Comparison of ENCODE assay signal across 10 mouse cellular contexts in genomic region chr1:164474778-164475511, GRCm38 (mm10). TPM values are rescaled to one million over a fixed set of nuclear protein-coding genes. Genes with fewer than 3 reads are reported as not detected.
A peak's percentile ranks its signal among the peaks of the same experiment; 100 is the strongest.
DNase-seq lines count a peak whose midpoint lies in the region; ATAC-seq and TF ChIP-seq lines count a peak whose summit lies in the region.
"Had no signal": no experiment of that assay in that cellular context is flagged by ENCODE, and none has a peak within 500 bp of the region (broad histone marks: within the 10 kb centered on the region; RNA-seq: fewer than 3 reads in every experiment).

No protein-coding gene starts in this region.

- peak; percentile 33; the same call in 1 of the 2 replicates for TF ChIP-seq POLR2A in testis, adult 2 months (IDR thresholded peaks at IDR 0.05; ENCODE audit: control insufficient read depth, low read depth, low read length)

- H3K27me3 ChIP-seq in hindbrain, embryonic 14.5 days (ENCODE audit: control insufficient read depth, insufficient read depth, low read length): no peaks in the 10 kb centered on the region
- no peaks in the 10 kb centered on the region for H3K27me3 ChIP-seq in hindbrain, embryonic 10.5 days (ENCODE audit: insufficient read depth, poor library complexity, severe bottlenecking)
- H3K27me3 ChIP-seq in testis, adult 2 months (ENCODE audit: control insufficient read depth, insufficient read depth, low read length): no peaks in the 10 kb centered on the region
- H3K27me3 ChIP-seq in intestine, embryonic 15.5 days (replicated peaks): no peaks in the 10 kb centered on the region
- H3K27me3 ChIP-seq: kidney, embryonic 15.5 days had no signal

- H3K9ac ChIP-seq in hindbrain, embryonic 14.5 days: no peak overlapping the region
- H3K9ac ChIP-seq in intestine, embryonic 15.5 days: no peak overlapping the region
- H3K9ac ChIP-seq: kidney, embryonic 15.5 days; liver, postnatal 0 days had no signal

- no peaks in the 10 kb centered on the region for H3K9me3 ChIP-seq in hindbrain, embryonic 14.5 days (ENCODE audit: control insufficient read depth, low read length)
- no peaks in the 10 kb centered on the region for H3K9me3 ChIP-seq in hindbrain, embryonic 10.5 days
- no peaks in the 10 kb centered on the region for H3K9me3 ChIP-seq in intestine, embryonic 15.5 days
- H3K9me3 ChIP-seq: kidney, embryonic 15.5 days had no signal

- no peaks in the 10 kb centered on the region for H3K4me1 ChIP-seq in hindbrain, embryonic 14.5 days (replicated peaks; ENCODE audit: control insufficient read depth, insufficient read depth, low read length)
- H3K4me1 ChIP-seq in hindbrain, embryonic 10.5 days (replicated peaks): no peaks in the 10 kb centered on the region
- no peaks in the 10 kb centered on the region for H3K4me1 ChIP-seq in testis, adult 2 months (ENCODE audit: control insufficient read depth, insufficient read depth, low read length)
- H3K4me1 ChIP-seq in intestine, embryonic 15.5 days (replicated peaks): 0 out of 2 replicates have a peak, but pooled peaks cover 5% of the 10 kb centered on the region
- H3K4me1 ChIP-seq: kidney, embryonic 15.5 days had no signal

- H3K4me3 ChIP-seq in hindbrain, embryonic 14.5 days (replicated peaks; ENCODE audit: low read length): no peak overlapping the region
- no peak overlapping the region for H3K4me3 ChIP-seq in hindbrain, embryonic 10.5 days
- peak overlapping the region; percentile 64 for H3K4me3 ChIP-seq in testis, adult 2 months (ENCODE audit: control insufficient read depth, low read depth, low read length)
- H3K4me3 ChIP-seq in intestine, embryonic 15.5 days (replicated peaks): no peak overlapping the region
- H3K4me3 ChIP-seq: kidney, embryonic 15.5 days had no signal

- no peak overlapping the region for H3K27ac ChIP-seq in hindbrain, embryonic 14.5 days
- H3K27ac ChIP-seq in hindbrain, embryonic 10.5 days: no peak overlapping the region
- no peak overlapping the region for H3K27ac ChIP-seq in testis, adult 2 months (ENCODE audit: control insufficient read depth, insufficient read depth, low read depth, low read length)
- H3K27ac ChIP-seq in intestine, embryonic 15.5 days: no peak overlapping the region
- H3K27ac ChIP-seq: kidney, embryonic 15.5 days had no signal

- H3K36me3 ChIP-seq in hindbrain, embryonic 14.5 days (replicated peaks; ENCODE audit: control insufficient read depth, insufficient read depth): no peaks in the 10 kb centered on the region
- H3K36me3 ChIP-seq in hindbrain, embryonic 10.5 days: no peaks in the 10 kb centered on the region
- H3K36me3 ChIP-seq in testis, adult 2 months (ENCODE audit: control insufficient read depth, insufficient read depth, low read length): no peaks in the 10 kb centered on the region
- no peaks in the 10 kb centered on the region for H3K36me3 ChIP-seq in intestine, embryonic 15.5 days
- H3K36me3 ChIP-seq: kidney, embryonic 15.5 days had no signal

- WGBS in hindbrain, embryonic 14.5 days: 54% methylated on average over 7 of the region's 7 CpGs
- WGBS in hindbrain, embryonic 10.5 days: 87% methylated on average over 7 of the region's 7 CpGs
- 38% methylated on average over 7 of the region's 7 CpGs for WGBS in intestine, embryonic 15.5 days

- H3K4me2 ChIP-seq in hindbrain, embryonic 14.5 days (replicated peaks): no peak overlapping the region
- no peak overlapping the region for H3K4me2 ChIP-seq in intestine, embryonic 15.5 days (replicated peaks)
- H3K4me2 ChIP-seq: kidney, embryonic 15.5 days had no signal

- DNase-seq in hindbrain, embryonic 14.5 days (ENCODE audit: low spot score): peak; percentile 56
- no peak for DNase-seq in hindbrain, embryonic 10.5 days (ENCODE audit: low spot score)
- DNase-seq in testis, postnatal 14 days (ENCODE audit: low spot score): no peak
- DNase-seq in telencephalon, adult 2 months (ENCODE audit: low read depth, low spot score): peak; percentile 81
- DNase-seq in cerebellum, postnatal 10 days: no peak
- DNase-seq in layer of hippocampus, postnatal 25 days (ENCODE audit: extremely low spot score in 1 of 2, low spot score in 1 of 2): no peak
- DNase-seq: liver, postnatal 0 days had no signal

- ATAC-seq in hindbrain, embryonic 14.5 days (ENCODE audit: low FRiP score): peak; percentile 74
- ATAC-seq in intestine, embryonic 15.5 days: peak; percentile 66
- ATAC-seq: liver, postnatal 0 days had no signal

- no peak for TF ChIP-seq CTCF in testis, adult 2 months (IDR thresholded peaks at IDR 0.05; ENCODE audit: control insufficient read depth, insufficient read depth, insufficient replicate concordance, low read depth, low read length)

RNA-seq across cellular contexts. Expression of gene Atp1b1, which starts 16.8 kb away (rescaled TPM):
- 237 and 333 TPM in 2 replicates for polyA plus RNA-seq in hindbrain, embryonic 14.5 days (2014; fragmentation: Nextera tagmentation; extraction: Ambion mirVana)
- 19.0 and 25.9 TPM in 2 replicates for polyA plus RNA-seq in hindbrain, embryonic 10.5 days (2016; fragmentation: Nextera tagmentation; extraction: Ambion mirVana)
- polyA plus RNA-seq in testis, adult 2 months (2012; rRNA removed): 11.9 and 15.8 TPM in 2 replicates
- 203 TPM in 2 replicates for polyA plus RNA-seq in intestine, embryonic 15.5 days (2015; fragmentation: Nextera tagmentation; extraction: Ambion mirVana)
- total RNA-seq in layer of hippocampus, postnatal 25 days (2021): 1,000 to 10,000 TPM; 2,052 to 2,072 TPM

Comparison
In these comparisons a context has a peak if more than half of its experiments do, and no peak if none do; other contexts are left out.
1. DNase-seq: peak in hindbrain, embryonic 14.5 days (single experiment) and telencephalon, adult 2 months (single experiment); none in hindbrain, embryonic 10.5 days (single experiment), testis, postnatal 14 days (single experiment), cerebellum, postnatal 10 days (0 of 2) and layer of hippocampus, postnatal 25 days (0 of 2).